Mouse (Mus musculus) G1E (cell line): ENCODE results near the gene Emb.

ENCODE experiments used
- CTCF ChIP-seq: IDR thresholded peaks from 2 replicates; pipeline ENCODE4 v1.5.1; 2012; ENCODE audit warnings: low read depth, low read length, inconsistent platforms, mixed read lengths
- GATA1 ChIP-seq: IDR thresholded peaks from 2 replicates; pipeline ENCODE4 v1.6.1; 2012; ENCODE audit warnings: borderline replicate concordance, low read length, inconsistent platforms, mixed read lengths
- TAL1 ChIP-seq: conservative IDR thresholded peaks from 2 replicates; pipeline ENCODE4 v1.6.1; 2012; ENCODE audit warnings: low read depth, low read length, inconsistent platforms, mixed read lengths

DNA sequence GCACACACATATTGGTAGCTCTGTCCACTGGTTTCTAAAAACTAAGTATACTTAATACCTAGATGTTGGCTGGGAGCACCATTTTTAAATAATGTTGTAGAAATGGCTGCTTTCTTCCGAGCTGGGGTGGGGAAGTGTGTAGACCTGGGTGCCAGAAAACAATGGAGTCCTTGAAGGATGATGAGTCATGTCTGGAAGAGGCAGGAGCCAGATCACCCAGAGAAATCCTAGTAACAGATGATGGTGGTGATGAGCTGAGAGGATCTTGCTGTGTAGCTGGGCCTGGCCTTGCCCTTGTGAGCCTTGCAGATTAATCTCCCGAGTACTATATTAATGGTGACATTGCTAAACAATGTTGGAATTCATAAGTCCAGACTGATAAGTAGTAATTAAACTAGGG lies 16.6 kb downstream of the Emb start:
- TF ChIP-seq CTCF (no peak), GATA1 (no peak), TAL1 (no peak)
